Mouse (Mus musculus) duodenum, adult 2 months (tissue): ENCODE results near the gene Man2b1. TPM values are rescaled to one million over a fixed set of nuclear protein-coding genes. Genes with fewer than 3 reads are reported as not detected.

Experiments used
- polyA plus RNA-seq: library from polyadenylated mRNA; depleted of rRNA; stranded (reverse); fragments of >200 nt; gene quantifications from 2 replicates; pipeline ENCODE4 v1.2.3, GENCODE M21; 2012; ENCODE audit warnings: low replicate concordance; rRNA removed

The Man2b1 gene
- 31.4 and 36.6 TPM in 2 replicates for polyA plus RNA-seq

DNA sequence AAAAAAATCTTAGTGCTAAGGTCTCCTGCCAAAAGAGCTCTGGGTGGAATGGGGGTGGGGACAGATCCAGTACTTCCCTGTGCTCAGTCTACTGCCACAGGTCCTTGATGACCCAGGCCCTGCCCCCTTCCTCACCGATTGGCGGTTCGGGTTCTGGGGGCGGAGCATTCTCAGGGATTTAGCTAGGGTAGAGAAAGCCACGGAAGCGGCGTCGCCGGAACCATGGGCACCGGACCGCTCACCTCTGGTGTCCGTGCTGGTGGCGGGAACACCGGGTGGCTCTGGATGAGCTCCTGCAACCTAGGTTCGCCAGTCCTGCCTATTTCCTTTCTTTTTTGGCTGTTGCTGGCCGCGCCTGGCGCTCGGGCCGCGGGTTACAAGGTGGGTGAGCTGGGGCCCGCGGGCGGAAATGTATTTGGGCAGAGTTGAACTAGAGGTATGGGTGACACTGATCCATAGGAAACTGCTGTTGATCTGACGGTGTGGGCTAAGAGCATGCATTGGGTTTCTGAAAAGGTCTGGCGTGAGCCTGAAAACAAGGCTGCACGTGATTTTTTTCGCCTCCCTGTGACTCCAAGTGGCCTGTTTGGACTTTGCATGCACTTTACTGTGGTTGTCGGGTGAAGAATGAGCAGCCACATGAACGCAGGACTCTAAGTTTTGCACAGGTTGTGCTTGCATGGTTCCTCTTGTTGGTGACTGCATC is at the start of gene Man2b1:
Gene Man2b1, plus strand, starts transcription at position 163 of the 706 bp plus-strand sequence.

DNA sequence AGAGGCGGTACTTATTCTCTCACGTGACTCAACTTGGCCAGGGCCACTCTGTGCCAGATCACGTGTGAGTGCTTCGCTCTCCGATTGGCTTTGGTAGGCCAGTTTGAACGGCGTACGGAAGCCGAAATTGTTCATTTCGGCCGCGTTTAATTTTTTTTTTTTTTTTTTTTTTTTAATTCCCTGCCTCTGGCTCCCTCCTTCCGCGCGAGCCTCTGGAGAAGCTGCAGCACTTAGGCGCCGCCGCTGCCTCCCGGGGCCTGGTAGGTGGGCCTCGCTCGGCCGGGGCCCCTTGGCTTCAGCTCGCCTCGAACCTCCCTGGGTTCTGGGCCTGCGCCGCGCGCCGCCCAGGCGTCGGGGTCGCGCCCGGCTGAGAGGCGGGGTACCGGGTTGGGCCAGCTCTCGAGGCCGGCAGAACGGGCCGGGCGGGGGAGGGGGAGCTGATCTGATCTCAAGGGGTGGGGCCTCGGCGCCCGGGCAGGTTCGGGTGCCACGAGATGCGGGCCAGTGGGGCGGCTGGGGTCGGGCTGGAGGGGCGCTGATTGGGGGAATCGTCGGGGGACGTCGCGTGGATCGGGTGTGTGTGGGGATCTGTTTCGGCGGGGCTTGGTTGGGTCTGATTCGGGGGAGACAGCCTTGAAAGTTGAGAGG is 46.2 kb upstream of the Man2b1 start, which contains the start of gene Tnpo2:
Gene Tnpo2, plus strand, starts transcription at position 198 of the 648 bp plus-strand sequence.

DNA sequence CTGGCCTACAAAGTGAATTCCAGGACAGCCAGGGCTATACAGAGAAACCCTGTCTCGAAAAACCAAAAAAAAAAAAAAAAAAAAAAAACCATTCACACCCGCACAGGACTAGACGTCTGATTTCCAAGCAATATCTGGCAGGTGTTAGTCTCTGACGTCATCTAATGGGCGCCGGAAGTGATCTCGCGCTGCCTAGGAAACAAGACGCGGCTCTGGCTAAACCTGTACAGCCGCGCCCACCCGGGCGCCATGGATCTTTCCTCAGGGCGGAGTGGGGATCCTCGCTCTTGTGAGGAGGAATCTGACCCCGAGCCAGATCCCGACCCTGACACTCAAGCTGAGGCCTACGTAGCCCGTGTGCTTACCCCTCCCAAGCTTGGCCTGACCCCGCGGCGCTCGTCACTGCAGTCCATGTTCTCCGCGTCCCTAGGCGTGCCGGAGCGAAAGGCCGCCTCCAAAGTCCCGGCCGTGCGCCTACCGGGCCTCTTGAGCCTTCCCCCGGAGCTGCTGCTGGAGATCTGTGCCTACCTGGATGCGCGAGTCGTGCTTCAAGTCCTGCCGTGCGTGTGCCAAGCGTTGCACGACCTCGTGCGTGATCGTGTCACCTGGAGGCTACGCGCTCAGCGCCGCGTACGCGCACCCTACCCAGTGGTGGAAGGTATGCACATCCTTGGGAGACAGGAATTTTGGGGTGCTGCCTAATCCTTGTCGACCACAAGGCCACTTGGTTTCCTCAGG is 23.0 kb upstream of the Man2b1 start, which contains the start of gene Fbxw9:
Gene Fbxw9, plus strand, starts transcription at position 177 of the 738 bp plus-strand sequence.

DNA sequence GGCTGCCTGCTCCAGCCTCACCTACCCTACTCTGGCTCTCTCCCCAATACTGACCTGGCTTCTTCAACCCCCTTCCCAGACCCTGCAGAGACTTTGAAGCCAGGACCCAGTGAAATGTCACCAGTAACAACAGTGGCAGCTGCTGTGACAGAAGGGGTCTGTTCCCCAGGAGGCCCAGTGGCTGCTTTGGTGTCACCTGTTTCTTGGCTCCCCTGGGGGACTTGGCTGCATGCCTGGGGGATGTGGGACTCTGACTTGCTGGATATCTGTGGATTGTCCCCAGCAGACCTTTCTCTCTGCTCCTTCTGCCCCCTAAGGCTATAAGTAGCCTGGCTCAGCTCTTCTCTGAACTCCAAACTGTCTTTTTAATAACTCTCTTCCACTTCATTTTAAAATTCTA is 15.1 kb upstream of the Man2b1 start, which contains the start of gene Gm5741:
Gene Gm5741, minus strand, starts transcription at position 1 of the 400 bp plus-strand sequence.

DNA sequence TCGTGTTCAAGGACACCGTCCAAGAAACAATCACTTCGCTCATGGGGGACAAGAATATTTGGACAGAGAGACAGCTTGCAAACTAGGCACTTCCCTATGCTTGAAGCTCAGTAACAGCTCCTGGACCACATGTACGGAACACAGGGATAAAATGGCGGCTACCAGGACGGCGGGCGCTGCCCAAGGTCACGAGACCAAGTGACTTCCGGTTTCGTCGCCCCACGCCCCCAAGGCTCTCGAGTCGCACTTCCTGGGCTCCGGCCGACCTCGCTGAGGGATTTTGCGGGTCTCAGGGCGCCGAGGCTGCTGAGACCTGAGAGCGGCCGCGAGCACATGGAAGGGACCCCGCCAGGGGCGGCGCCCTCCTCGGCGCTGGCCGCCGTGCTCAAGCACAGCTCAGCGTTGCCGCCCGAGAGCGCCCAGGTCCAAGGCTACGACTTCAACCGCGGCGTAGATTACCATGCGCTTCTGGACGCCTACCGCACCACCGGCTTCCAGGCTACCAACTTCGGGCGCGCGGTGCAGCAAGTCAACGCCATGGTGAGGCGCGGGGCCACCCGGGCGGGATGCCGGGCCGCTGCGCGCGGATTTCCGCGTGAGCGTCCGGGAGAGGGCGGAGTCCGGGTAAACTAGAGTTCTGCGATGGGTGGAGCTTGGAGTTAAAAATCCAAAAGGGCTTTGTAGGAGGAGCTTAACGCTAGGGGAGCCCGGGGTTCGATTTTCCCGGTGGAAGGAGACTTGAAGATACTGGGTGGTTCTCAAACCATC is 11.4 kb upstream of the Man2b1 start, which contains the start of gene Dhps:
Gene Dhps, plus strand, starts transcription at position 244 of the 768 bp plus-strand sequence.

DNA sequence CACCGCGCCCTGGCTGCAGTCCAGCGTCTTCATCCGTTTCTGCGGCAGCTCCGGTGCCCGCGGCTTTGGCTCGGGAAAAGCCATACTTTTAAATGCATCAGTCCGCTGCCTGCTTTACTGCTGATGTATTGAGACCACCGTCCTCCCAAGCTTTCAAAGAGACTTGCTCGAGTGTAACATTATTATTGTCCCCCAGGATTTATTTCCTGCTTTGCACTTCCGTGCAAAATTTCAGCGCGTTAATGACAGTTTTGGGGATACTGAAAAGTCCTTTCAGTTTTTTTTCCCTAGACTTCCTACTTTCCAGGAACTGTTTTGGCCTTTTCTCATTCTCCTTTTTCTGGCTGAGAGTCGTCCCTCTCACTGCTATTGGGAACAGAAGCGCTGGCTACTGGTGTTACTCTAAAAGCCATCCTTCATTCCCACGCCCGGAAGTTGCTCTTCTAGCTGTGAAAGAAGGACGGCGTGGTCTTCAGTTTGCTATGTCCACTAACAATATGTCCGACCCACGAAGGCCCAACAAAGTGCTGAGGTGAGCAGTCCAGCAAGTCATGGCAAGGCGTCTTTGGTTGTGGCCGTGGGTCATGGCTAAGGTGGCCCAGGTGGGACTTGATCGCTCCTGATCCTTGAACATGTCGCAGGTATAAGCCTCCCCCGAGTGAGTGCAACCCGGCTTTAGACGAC is 2.4 kb upstream of the Man2b1 start, which contains the start of gene Wdr83os:
Gene Wdr83os, plus strand, starts transcription at position 209 of the 684 bp plus-strand sequence.

DNA sequence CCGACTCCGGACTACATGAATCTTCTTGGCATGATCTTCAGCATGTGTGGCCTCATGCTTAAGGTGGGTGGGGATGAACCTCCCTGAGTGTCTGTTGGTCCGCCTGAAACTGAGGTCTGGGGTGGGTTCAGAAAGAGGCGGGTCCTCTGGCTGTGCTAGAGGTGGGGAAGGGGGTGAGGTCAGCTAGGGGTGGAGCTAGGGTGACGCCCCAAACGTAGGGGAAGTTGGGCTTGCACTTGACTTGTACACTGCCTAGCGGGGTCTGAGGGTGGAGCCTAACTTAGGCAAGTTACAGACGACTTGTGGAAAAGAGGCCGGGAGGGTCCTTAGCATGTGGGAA is 1.9 kb upstream of the Man2b1 start, which contains the start of gene Wdr83:
Gene Wdr83, minus strand, starts transcription at position 91 of the 340 bp plus-strand sequence.

DNA sequence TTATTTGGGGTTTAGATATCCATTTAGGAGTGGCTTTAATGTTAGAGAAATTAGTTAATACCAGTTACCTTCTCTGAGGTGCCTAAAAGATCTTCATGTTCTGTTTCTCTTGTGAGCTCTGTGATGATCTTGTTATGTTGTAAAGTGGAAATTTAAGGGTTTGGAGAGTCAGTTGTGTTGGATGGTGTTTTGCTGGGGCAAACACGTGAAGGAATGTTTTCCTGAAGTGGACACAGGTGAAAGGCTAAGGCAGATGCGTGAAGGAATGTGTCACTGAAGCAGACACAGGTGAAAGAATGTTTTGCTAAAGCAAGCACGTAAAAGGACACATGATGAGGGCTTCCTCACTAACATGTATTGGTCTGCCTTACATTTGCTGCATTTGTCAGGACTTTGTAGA is 39.9 kb downstream of the Man2b1 start, which contains the start of gene Zfp791:
Gene Zfp791, minus strand, starts transcription at position 101 of the 400 bp plus-strand sequence.

Other genes with a start within 250 kb of the Man2b1 start
- gene Rad23a, start 242.6 kb upstream of the Man2b1 start, polyA plus RNA-seq, result 56.0 and 74.1 TPM in 2 replicates
- 101 and 112 TPM in 2 replicates for gene Calr, start 236.3 kb upstream of the Man2b1 start, polyA plus RNA-seq
- 28.8 and 32.6 TPM in 2 replicates for gene Farsa, start 226.3 kb upstream of the Man2b1 start, polyA plus RNA-seq
- gene Syce2, start 211.2 kb upstream of the Man2b1 start, polyA plus RNA-seq, result 0.37 and 0.95 TPM in 2 replicates
- 105 and 276 TPM in 2 replicates for gene Gcdh, start 189.3 kb upstream of the Man2b1 start, polyA plus RNA-seq
- gene Klf1, start 181.3 kb upstream of the Man2b1 start, polyA plus RNA-seq, result 0.46 and 0.56 TPM in 2 replicates
- gene Dnase2a, start 174.7 kb upstream of the Man2b1 start, polyA plus RNA-seq, result 4.7 and 4.8 TPM in 2 replicates
- 0.50 and 0.84 TPM in 2 replicates for gene Mast1, start 145.9 kb upstream of the Man2b1 start, polyA plus RNA-seq
- 0.12 and 0.13 TPM in 2 replicates for gene Rtbdn, start 136.3 kb upstream of the Man2b1 start, polyA plus RNA-seq
- gene Gm49661, start 113.8 kb upstream of the Man2b1 start, polyA plus RNA-seq, result 0.79 TPM in 1 of 2 replicates, not detected in the other
- gene Prdx2, start 113.7 kb upstream of the Man2b1 start, polyA plus RNA-seq, result 72.5 and 105 TPM in 2 replicates
- 22.7 and 28.7 TPM in 2 replicates for gene Rnaseh2a, start 113.5 kb upstream of the Man2b1 start, polyA plus RNA-seq
- 133 and 294 TPM in 2 replicates for gene Junb, start 104.6 kb upstream of the Man2b1 start, polyA plus RNA-seq
- 46.1 and 61.0 TPM in 2 replicates for gene Hook2, start 92.7 kb upstream of the Man2b1 start, polyA plus RNA-seq
- not detected in 2 replicates for gene Best2, start 68.7 kb upstream of the Man2b1 start, polyA plus RNA-seq
- gene Asna1, start 58.0 kb upstream of the Man2b1 start, polyA plus RNA-seq, result 72.4 and 89.7 TPM in 2 replicates
- gene Trir, start 56.4 kb upstream of the Man2b1 start, polyA plus RNA-seq, result 54.2 and 119 TPM in 2 replicates
- 17.4 and 29.4 TPM in 2 replicates for gene Tnpo2, start 46.4 kb upstream of the Man2b1 start, polyA plus RNA-seq
- gene Fbxw9, start 23.2 kb upstream of the Man2b1 start, polyA plus RNA-seq, result 69.0 and 116 TPM in 2 replicates
- 1.2 TPM in 1 of 2 replicates, not detected in the other for gene Gm5741, start 15.3 kb upstream of the Man2b1 start, polyA plus RNA-seq
- 46.2 and 54.2 TPM in 2 replicates for gene Dhps, start 11.5 kb upstream of the Man2b1 start, polyA plus RNA-seq
- gene Wdr83os, start 2.5 kb upstream of the Man2b1 start, polyA plus RNA-seq, result 74.0 and 95.6 TPM in 2 replicates
- gene Wdr83, start 2.0 kb upstream of the Man2b1 start, polyA plus RNA-seq, result 18.6 and 23.1 TPM in 2 replicates
- 0.13 and 0.21 TPM in 2 replicates for gene Zfp791, start 39.8 kb downstream of the Man2b1 start, polyA plus RNA-seq
- not detected in 2 replicates for gene Cks1brt, start 68.7 kb downstream of the Man2b1 start, polyA plus RNA-seq
- not detected in 2 replicates for gene Olfr371, start 142.7 kb downstream of the Man2b1 start, polyA plus RNA-seq
- gene Orc6, start 216.4 kb downstream of the Man2b1 start, polyA plus RNA-seq, result 2.4 and 3.1 TPM in 2 replicates
- 2.2 and 2.4 TPM in 2 replicates for gene Vps35, start 216.5 kb downstream of the Man2b1 start, polyA plus RNA-seq